Mouse (Mus musculus) G1E (cell line): ENCODE data around the gene Arhgef10l. TPM values are rescaled to one million over a fixed set of nuclear protein-coding genes. Genes with fewer than 3 reads are reported as not detected.

Experiments
- ATAC-seq: 2 replicates; pipeline ENCODE4 v1.8.0; 2016; ENCODE audit warnings: mild to moderate bottlenecking; ENCODE audit not compliant: insufficient number of reproducible peaks, poor library complexity, low FRiP score, severe bottlenecking; ENCODE audit errors: extremely low read depth
- DNase-seq: peaks from one replicate; pipeline ENCODE4 v3.0.0; 2012; ENCODE audit warnings: low spot score
- H3K27me3 ChIP-seq: 2 replicates; pipeline ENCODE4 v1.6.1; 2012; ENCODE audit warnings: mild to moderate bottlenecking, low read length, inconsistent platforms; ENCODE audit not compliant: insufficient read depth
- H3K36me3 ChIP-seq: replicated peaks from 2 replicates; pipeline ENCODE3; 2012; ENCODE audit warnings: mild to moderate bottlenecking, inconsistent platforms
- H3K4me1 ChIP-seq: 2 replicates; pipeline ENCODE4 v1.6.1; 2012; ENCODE audit warnings: low read depth, low read length, inconsistent platforms, mixed read lengths; ENCODE audit not compliant: insufficient read depth
- H3K4me3 ChIP-seq: 2 replicates; pipeline ENCODE4 v1.5.1; 2012; ENCODE audit warnings: low read depth, mild to moderate bottlenecking, inconsistent platforms, low read length, moderate library complexity, mixed read lengths
- H3K9me3 ChIP-seq: replicated peaks from 2 replicates; pipeline ENCODE4 v1.6.1; 2012; ENCODE audit warnings: inconsistent platforms
- CTCF ChIP-seq: IDR thresholded peaks from 2 replicates; pipeline ENCODE4 v1.5.1; 2012; ENCODE audit warnings: low read depth, low read length, inconsistent platforms, mixed read lengths
- GATA1 ChIP-seq: IDR thresholded peaks from 2 replicates; pipeline ENCODE4 v1.6.1; 2012; ENCODE audit warnings: borderline replicate concordance, low read length, inconsistent platforms, mixed read lengths
- GATA2 ChIP-seq: IDR thresholded peaks from 2 replicates; pipeline ENCODE4 v1.6.1; 2012; ENCODE audit warnings: low read depth, low read length, inconsistent platforms, borderline replicate concordance
- POLR2AphosphoS5 ChIP-seq: IDR thresholded peaks from 2 replicates; pipeline ENCODE4 v1.6.1; 2012; ENCODE audit warnings: low read depth, low read length, inconsistent platforms; ENCODE audit not compliant: insufficient replicate concordance
- TAL1 ChIP-seq: conservative IDR thresholded peaks from 2 replicates; pipeline ENCODE4 v1.6.1; 2012; ENCODE audit warnings: low read depth, low read length, inconsistent platforms, mixed read lengths
- polyA plus RNA-seq: library from polyadenylated mRNA; stranded (reverse); fragments of >175 nt; gene quantifications from 2 replicates; pipeline ENCODE4 v1.2.3, GENCODE M21; 2012
- total RNA-seq, 2 experiments: library from RNA; stranded (forward) in 1 of 2; stranded (reverse) in 1 of 2; fragments of 200-1000 nt in 1 of 2; fragments of >200 nt in 1 of 2; fragmentation: Nextera tagmentation in 1 of 2; gene quantifications; 2 replicates each; pipeline ENCODE4 v1.2.3; 2014 to 2017

Gene Arhgef10l
- total and polyA plus RNA-seq, 3 experiments: 24.7 to 32.6 (median 25.0) TPM

DNA sequence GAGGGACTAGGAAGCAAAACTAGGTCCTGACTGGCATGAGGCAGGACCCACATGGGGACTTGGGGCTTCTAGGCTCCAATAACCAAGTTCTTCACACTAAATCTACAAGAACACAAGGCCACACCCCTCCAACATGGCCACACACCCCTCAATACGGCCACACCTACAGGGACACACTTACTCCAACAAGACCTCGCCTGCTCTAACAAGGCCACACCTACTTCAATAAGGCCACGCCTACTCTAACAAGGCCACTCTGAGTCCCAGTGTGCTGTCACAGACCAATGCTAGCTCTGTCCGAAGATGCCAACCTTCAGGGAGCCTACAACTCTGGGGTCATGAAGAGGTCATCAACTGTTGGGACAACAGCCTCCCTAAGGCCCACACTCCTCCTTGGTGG is 111.3 kb downstream of the Arhgef10l start:
- ATAC-seq (peak; percentile 45; the same call in 1 of the 2 replicates), DNase-seq (no peak)
- H3K4me3 ChIP-seq: no peak overlapping the region
- no peaks in the 10 kb centered on the region for H3K9me3 ChIP-seq
- no peak for TF ChIP-seq TAL1
- no peak for TF ChIP-seq POLR2AphosphoS5
- TF ChIP-seq CTCF: no peak
- TF ChIP-seq GATA2: no peak
- no peak for TF ChIP-seq GATA1
- peaks cover 35% of the 10 kb centered on the region for H3K4me1 ChIP-seq
- peaks cover 100% of the 10 kb centered on the region for H3K36me3 ChIP-seq
- H3K27me3 ChIP-seq: no peaks in the 10 kb centered on the region

DNA sequence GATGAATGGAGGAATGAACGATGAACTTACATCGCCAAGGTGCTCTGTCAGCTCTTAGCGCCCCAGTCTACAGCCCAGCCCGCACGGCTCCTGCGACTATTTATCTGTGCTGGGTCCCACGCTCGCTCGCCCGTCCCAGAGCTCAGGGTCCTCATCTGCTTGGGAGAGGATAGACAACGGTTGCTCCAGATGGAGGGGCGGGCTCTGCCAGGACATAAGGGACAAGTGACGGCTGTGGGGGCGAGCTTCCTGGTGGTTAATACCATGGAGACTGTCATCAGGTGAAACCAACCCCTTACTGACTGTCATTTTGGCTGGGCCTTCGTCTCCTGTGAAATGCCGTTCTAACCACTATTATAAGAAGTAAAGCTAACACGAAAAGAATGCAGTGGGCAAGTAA is 114.0 kb downstream of the Arhgef10l start:
- H3K27me3 ChIP-seq: no peaks in the 10 kb centered on the region
- peaks cover 24% of the 10 kb centered on the region for H3K4me1 ChIP-seq
- TF ChIP-seq GATA1 (no peak), GATA2 (no peak), TAL1 (no peak), POLR2AphosphoS5 (no peak), CTCF (no peak)
- ATAC-seq: no peak
- no peaks in the 10 kb centered on the region for H3K9me3 ChIP-seq
- H3K4me3 ChIP-seq: no peak overlapping the region
- H3K36me3 ChIP-seq: peaks cover 100% of the 10 kb centered on the region
- no peak for DNase-seq

GRCm38 (mm10) chr4:140550670-140551069 is 115.1 kb downstream of the Arhgef10l start:
- Histone ChIP-seq H3K9me3 (no peaks in the 10 kb centered on the region), H3K36me3 (peaks cover 98% of the 10 kb centered on the region), H3K4me3 (no peak overlapping the region), H3K4me1 (peaks cover 18% of the 10 kb centered on the region), H3K27me3 (no peaks in the 10 kb centered on the region)
- DNase-seq (no peak), ATAC-seq (no peak)
- TF ChIP-seq POLR2AphosphoS5 (no peak), GATA1 (no peak), GATA2 (no peak), CTCF (no peak), TAL1 (no peak)

- Histone ChIP-seq H3K27me3 (no peaks in the 10 kb centered on the region), H3K36me3 (peaks cover 95% of the 10 kb centered on the region), H3K4me3 (no peak overlapping the region), H3K4me1 (peaks cover 15% of the 10 kb centered on the region), H3K9me3 (no peaks in the 10 kb centered on the region)
- TF ChIP-seq GATA2 (no peak), CTCF (no peak), TAL1 (no peak)
- no peak for DNase-seq
- no peak for ATAC-seq
Measured at GRCm38 (mm10) chr4:140549975-140550374, 115.8 kb downstream of the Arhgef10l start.

DNA sequence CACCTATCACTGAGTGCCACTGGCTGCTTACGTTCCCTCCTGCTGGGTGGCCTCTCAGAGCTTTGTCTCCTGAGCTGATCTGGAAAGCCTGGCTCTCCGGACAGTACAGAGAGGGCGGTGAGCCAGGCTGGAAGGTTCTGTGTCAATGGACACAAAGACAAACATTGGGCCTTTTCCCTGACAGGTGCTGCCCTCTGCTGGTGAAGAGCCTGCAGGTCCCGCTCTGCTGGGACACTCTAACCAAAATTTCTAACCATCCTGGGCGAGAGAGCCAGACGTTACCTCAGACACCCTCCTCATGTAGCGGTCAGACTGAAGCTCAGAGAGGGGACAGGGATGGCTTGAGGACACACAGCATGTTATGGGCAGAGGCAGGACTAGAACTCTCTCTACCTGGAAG is 118.3 kb downstream of the Arhgef10l start:
- ATAC-seq (peak; percentile 48; the same call in 1 of the 2 replicates), DNase-seq (peak; percentile 64)
- Histone ChIP-seq H3K4me1 (peaks cover 10% of the 10 kb centered on the region), H3K4me3 (no peak overlapping the region), H3K36me3 (peaks cover 93% of the 10 kb centered on the region), H3K27me3 (no peaks in the 10 kb centered on the region), H3K9me3 (no peaks in the 10 kb centered on the region)
- TF ChIP-seq GATA2 (no peak), TAL1 (no peak), GATA1 (no peak), CTCF (peak; percentile 69)

DNA sequence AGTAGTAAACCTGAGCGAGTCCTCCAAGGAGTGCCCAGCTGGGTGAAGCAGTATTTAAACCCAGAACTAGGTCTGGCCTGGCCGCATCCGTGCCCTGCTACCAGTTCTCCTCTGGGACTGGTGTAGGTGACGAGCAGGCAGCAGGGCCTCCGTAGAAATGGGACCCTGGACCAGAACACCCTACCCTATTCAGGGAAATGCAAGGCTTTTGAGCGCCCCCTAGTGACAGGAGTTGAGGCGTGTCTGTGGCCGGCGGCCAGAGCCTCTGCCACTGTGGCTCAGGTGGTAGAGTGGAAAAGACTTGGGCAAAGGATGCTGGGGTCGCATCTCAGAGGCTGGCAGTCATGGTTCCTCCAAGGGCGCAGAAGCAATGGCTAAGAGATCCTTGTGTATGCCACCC is 126.7 kb downstream of the Arhgef10l start:
- Histone ChIP-seq H3K9me3 (no peaks in the 10 kb centered on the region), H3K4me3 (no peak overlapping the region), H3K36me3 (peaks cover 97% of the 10 kb centered on the region), H3K27me3 (no peaks in the 10 kb centered on the region), H3K4me1 (peaks cover 24% of the 10 kb centered on the region)
- TF ChIP-seq GATA2: no peak
- TF ChIP-seq CTCF: peak; percentile 50; the same call in 1 of the 2 replicates
- ATAC-seq (peak; percentile 42; the same call in 1 of the 2 replicates), DNase-seq (peak; percentile 57)

GRCm38 (mm10) chr4:140537561-140538021 is 128.2 kb downstream of the Arhgef10l start:
- DNase-seq (no peak), ATAC-seq (peak; percentile 55)
- H3K4me3 ChIP-seq: no peak overlapping the region
- H3K36me3 ChIP-seq: peaks cover 97% of the 10 kb centered on the region
- TF ChIP-seq CTCF (no peak), GATA1 (no peak), TAL1 (no peak), GATA2 (no peak)
- H3K27me3 ChIP-seq: no peaks in the 10 kb centered on the region
- peaks cover 26% of the 10 kb centered on the region for H3K4me1 ChIP-seq
- no peaks in the 10 kb centered on the region for H3K9me3 ChIP-seq
